Mouse (Mus musculus) heart, embryonic 14.5 days (tissue): ENCODE data around the gene Pramel6. TPM values are rescaled to one million over a fixed set of nuclear protein-coding genes. Genes with fewer than 3 reads are reported as not detected.
A peak's percentile ranks its signal among the peaks of the same experiment; 100 is the strongest.
"Not testable (repeated sequence)": the region's sequence is repeated elsewhere in the genome, so short reads cannot be mapped to it uniquely, and the experiment has no call there.

Experiments used
- ATAC-seq: fragments of 200-750 bp; cut with Nextera tagmentation; 2 replicates; pipeline ENCODE4 v1.8.0; 2017; ENCODE audit warnings: low read depth, moderate TSS enrichment; ENCODE audit not compliant: insufficient number of reproducible peaks, insufficient read depth, low FRiP score
- H3K27ac ChIP-seq, 2 experiments: fragments of 200-500 bp in 1 of 2; fragments of 300-500 bp in 1 of 2; sonication (generic) in 1 of 2; replicated peaks in 1 of 2; 2 replicates each; pipeline ENCODE4 v1.5.1; 2012 to 2014; ENCODE audit warnings: low read depth in 2 of 2, low read length in 2 of 2, control low read depth in 1 of 2, mild to moderate bottlenecking in 1 of 2, mixed read lengths in 1 of 2; ENCODE audit not compliant: control insufficient read depth in 1 of 2, insufficient read depth in 1 of 2
- H3K27me3 ChIP-seq: fragments of 300-500 bp; sonication (generic); 2 replicates; pipeline ENCODE4 v1.6.1; 2014; ENCODE audit warnings: mild to moderate bottlenecking, low read length, control low read depth; ENCODE audit not compliant: control insufficient read depth, insufficient read depth
- H3K36me3 ChIP-seq: fragments of 300-500 bp; sonication (generic); 2 replicates; pipeline ENCODE4 v1.6.1; 2014; ENCODE audit warnings: mild to moderate bottlenecking, control low read depth, low read length, mixed read lengths; ENCODE audit not compliant: control insufficient read depth, insufficient read depth
- H3K4me1 ChIP-seq, 2 experiments: fragments of 200-500 bp in 1 of 2; fragments of 300-500 bp in 1 of 2; sonication (generic) in 1 of 2; 2 replicates each; pipeline ENCODE4 v1.6.1; 2012 to 2014; ENCODE audit warnings: low read length in 2 of 2, control low read depth in 1 of 2, mixed read lengths in 1 of 2; ENCODE audit not compliant: control insufficient read depth in 2 of 2, insufficient read depth in 2 of 2
- H3K4me2 ChIP-seq: fragments of 300-500 bp; sonication (generic); 2 replicates; pipeline ENCODE4 v1.6.1; 2014; ENCODE audit warnings: mild to moderate bottlenecking, low read length
- H3K4me3 ChIP-seq, 2 experiments: fragments of 200-500 bp in 1 of 2; fragments of 300-500 bp in 1 of 2; sonication (generic) in 1 of 2; 2 replicates each; pipeline ENCODE4 v1.5.1; 2012 to 2014; ENCODE audit warnings: low read length in 2 of 2, mild to moderate bottlenecking in 2 of 2, control low read depth in 1 of 2, low read depth in 1 of 2, moderate library complexity in 1 of 2; ENCODE audit not compliant: control insufficient read depth in 1 of 2, insufficient read depth in 1 of 2
- H3K9ac ChIP-seq: fragments of 300-500 bp; sonication (generic); 2 replicates; pipeline ENCODE4 v1.6.1; 2014; ENCODE audit warnings: mild to moderate bottlenecking, low read length
- H3K9me3 ChIP-seq: fragments of 300-500 bp; sonication (generic); 2 replicates; pipeline ENCODE4 v1.6.1; 2016; ENCODE audit warnings: low read length, control low read depth; ENCODE audit not compliant: control insufficient read depth
- WGBS: fragments of 180-500 bp; shearing (Covaris S2); extraction: QIAGEN DNeasy Blood & Tissue Kit; methylation state at CpG from one replicate; pipeline ENCODE4 v1.1.7; 2014; 5-methylcytosine and 5-hydroxymethylcytosine counted together
- polyA plus RNA-seq: library from polyadenylated mRNA; unstranded; fragments of >200 nt; fragmentation: Nextera tagmentation; extraction: Ambion mirVana; gene quantifications from 2 replicates; pipeline ENCODE4 v1.2.1, GENCODE M21; 2014

Gene Pramel6
- polyA plus RNA-seq, 1 experiment from 2014 or later: not detected

- no peak overlapping the region for H3K4me3 ChIP-seq
- H3K27me3 ChIP-seq: no peaks in the 10 kb centered on the region
- no peaks in the 10 kb centered on the region for H3K4me1 ChIP-seq
- no peak for ATAC-seq
- no peaks in the 10 kb centered on the region for H3K9me3 ChIP-seq
- no peak overlapping the region for H3K27ac ChIP-seq
- no peak overlapping the region for H3K4me2 ChIP-seq
- no peak overlapping the region for H3K9ac ChIP-seq
- no peaks in the 10 kb centered on the region for H3K36me3 ChIP-seq
- WGBS: 86% methylated on average over 3 of the region's 3 CpGs
These were observed 10.2 kb downstream of the Pramel6 start for GRCm38 (mm10) chr2:87516581-87516980.

- no peak for ATAC-seq
- 84% methylated on average over 4 of the region's 4 CpGs for WGBS
- no peak overlapping the region for H3K27ac ChIP-seq
- H3K9ac ChIP-seq: no peak overlapping the region
- no peak overlapping the region for H3K4me3 ChIP-seq
- no peak overlapping the region for H3K4me2 ChIP-seq
- H3K27me3 ChIP-seq: no peaks in the 10 kb centered on the region
- H3K9me3 ChIP-seq: no peaks in the 10 kb centered on the region
- H3K4me1 ChIP-seq: no peaks in the 10 kb centered on the region
- H3K36me3 ChIP-seq: no peaks in the 10 kb centered on the region
These were observed 14.3 kb downstream of the Pramel6 start for GRCm38 (mm10) chr2:87520651-87521050.

GRCm38 (mm10) chr2:87525899-87526616 is 19.7 kb downstream of the Pramel6 start:
- not testable (repeated sequence) for H3K36me3 ChIP-seq, H3K9me3 ChIP-seq, H3K27ac ChIP-seq, H3K27me3 ChIP-seq, ATAC-seq, H3K4me1 ChIP-seq
- WGBS: 29% methylated on average over 38 of the region's 39 CpGs
- H3K9ac ChIP-seq: 0 out of 2 replicates have a peak overlapping the region, but pooled peaks have one; percentile 11
- peak overlapping the region; percentile 18 to 24 for H3K4me3 ChIP-seq
- H3K4me2 ChIP-seq: peak overlapping the region; percentile 54

GRCm38 (mm10) chr2:87531496-87531895 is 25.1 kb downstream of the Pramel6 start, which contains the start of gene Olfr153:
TSS of gene Olfr153 (plus strand) at chr2:87531796.
- H3K9me3 ChIP-seq: no peaks in the 10 kb centered on the region
- H3K27me3 ChIP-seq: no peaks in the 10 kb centered on the region
- ATAC-seq: no peak
- H3K4me3 ChIP-seq: no peak within 1 kb of the TSS
- no peak within 1 kb of the TSS for H3K9ac ChIP-seq
- H3K36me3 ChIP-seq: no peaks in the 10 kb centered on the region
- H3K4me2 ChIP-seq: no peak within 1 kb of the TSS
- no peaks in the 10 kb centered on the region for H3K4me1 ChIP-seq
- no peak within 1 kb of the TSS for H3K27ac ChIP-seq

- WGBS: 59% methylated on average over 2 of the region's 2 CpGs
- H3K27ac ChIP-seq: no peak overlapping the region
- no peaks in the 10 kb centered on the region for H3K9me3 ChIP-seq
- H3K9ac ChIP-seq: no peak overlapping the region
- H3K4me3 ChIP-seq: no peak overlapping the region
- no peak overlapping the region for H3K4me2 ChIP-seq
- no peak for ATAC-seq
- no peaks in the 10 kb centered on the region for H3K27me3 ChIP-seq
- no peaks in the 10 kb centered on the region for H3K4me1 ChIP-seq
- H3K36me3 ChIP-seq: no peaks in the 10 kb centered on the region
These were observed 28.5 kb downstream of the Pramel6 start for GRCm38 (mm10) chr2:87534826-87535225.

- no peak within 1 kb of the TSS for H3K4me2 ChIP-seq
- no peak within 1 kb of the TSS for H3K9ac ChIP-seq
- H3K9me3 ChIP-seq: no peaks in the 10 kb centered on the region
- no peaks in the 10 kb centered on the region for H3K36me3 ChIP-seq
- no peak for ATAC-seq
- H3K4me3 ChIP-seq: no peak within 1 kb of the TSS
- no peaks in the 10 kb centered on the region for H3K27me3 ChIP-seq
- 86% methylated on average over 1 of the region's 1 CpGs for whole genome bisulfite sequencing
- no peaks in the 10 kb centered on the region for H3K4me1 ChIP-seq
- no peak within 1 kb of the TSS for H3K27ac ChIP-seq
These were observed 39.1 kb downstream of the Pramel6 start, which contains the start of gene Olfr1128 for GRCm38 (mm10) chr2:87545442-87545841. TSS of gene Olfr1128 (minus strand) at chr2:87545542.

Other genes with a start within 250 kb of the Pramel6 start
- gene Olfr1116, start 239.0 kb upstream of the Pramel6 start, polyA plus RNA-seq: not detected in 2 replicates
- gene Olfr1118, start 199.0 kb upstream of the Pramel6 start, polyA plus RNA-seq: not detected in 2 replicates
- gene Olfr1120, start 151.8 kb upstream of the Pramel6 start, polyA plus RNA-seq: not detected in 2 replicates
- gene Olfr1121, start 136.7 kb upstream of the Pramel6 start, polyA plus RNA-seq: not detected in 2 replicates
- gene Olfr1122, start 120.7 kb upstream of the Pramel6 start, polyA plus RNA-seq: not detected in 2 replicates
- not detected in 2 replicates for gene Olfr1123, start 89.9 kb upstream of the Pramel6 start, polyA plus RNA-seq
- gene Olfr1124, start 76.3 kb upstream of the Pramel6 start, polyA plus RNA-seq: not detected in 2 replicates
- gene Olfr1126, start 52.6 kb upstream of the Pramel6 start, polyA plus RNA-seq: not detected in 2 replicates
- not detected in 2 replicates for gene Pramel7, start 9.5 kb upstream of the Pramel6 start, polyA plus RNA-seq
- gene Olfr153, start 25.2 kb downstream of the Pramel6 start, polyA plus RNA-seq: not detected in 2 replicates
- not detected in 2 replicates for gene Olfr1128, start 39.0 kb downstream of the Pramel6 start, polyA plus RNA-seq
- not detected in 2 replicates for gene Olfr1129, start 67.3 kb downstream of the Pramel6 start, polyA plus RNA-seq
- gene Olfr1130, start 99.6 kb downstream of the Pramel6 start, polyA plus RNA-seq: not detected in 2 replicates
- not detected in 2 replicates for gene Olfr1131, start 120.5 kb downstream of the Pramel6 start, polyA plus RNA-seq
- not detected in 2 replicates for gene Olfr1132, start 131.0 kb downstream of the Pramel6 start, polyA plus RNA-seq
- not detected in 2 replicates for gene Olfr1133, start 140.8 kb downstream of the Pramel6 start, polyA plus RNA-seq
- gene Olfr1134, start 151.9 kb downstream of the Pramel6 start, polyA plus RNA-seq: not detected in 2 replicates
- not detected in 2 replicates for gene Olfr1135, start 167.1 kb downstream of the Pramel6 start, polyA plus RNA-seq
- not detected in 2 replicates for gene Olfr1136, start 187.4 kb downstream of the Pramel6 start, polyA plus RNA-seq
- not detected in 2 replicates for gene Olfr1137, start 206.6 kb downstream of the Pramel6 start, polyA plus RNA-seq
- not detected in 2 replicates for gene Olfr1138, start 233.4 kb downstream of the Pramel6 start, polyA plus RNA-seq
- not detected in 2 replicates for gene Olfr1140, start 237.2 kb downstream of the Pramel6 start, polyA plus RNA-seq
- not detected in 2 replicates for gene Olfr1141, start 247.4 kb downstream of the Pramel6 start, polyA plus RNA-seq